Mouse (Mus musculus): ENCODE data around the gene Trim9. TPM values are rescaled to one million over a fixed set of nuclear protein-coding genes. Genes with fewer than 3 reads are reported as not detected.

Trim9 gene
- polyA plus RNA-seq, 1 experiment from 2014 or later: 0.07 TPM

GRCm38 (mm10) chr12:70242550-70242949 lies 104.9 kb downstream of the Trim9 start:
- H3K9ac ChIP-seq: no peak overlapping the region
- no peaks in the 10 kb centered on the region for H3K27me3 ChIP-seq (replicated peaks)
- 70% methylated on average over 7 of the region's 7 CpGs for WGBS (ENCODE audit: insufficient replicate concordance)
- no peak overlapping the region for H3K4me2 ChIP-seq
- H3K4me3 ChIP-seq: no peak overlapping the region
- no peak for ATAC-seq
- no peaks in the 10 kb centered on the region for H3K36me3 ChIP-seq
- no peaks in the 10 kb centered on the region for H3K9me3 ChIP-seq (replicated peaks)
- no peak overlapping the region for H3K27ac ChIP-seq
- no peaks in the 10 kb centered on the region for H3K4me1 ChIP-seq

GRCm38 (mm10) chr12:70239741-70240140 lies 107.7 kb downstream of the Trim9 start:
- Histone ChIP-seq H3K9me3 (replicated peaks) (no peaks in the 10 kb centered on the region), H3K27ac (no peak overlapping the region), H3K4me1 (peaks cover 3% of the 10 kb centered on the region; the same call in 1 of the 2 replicates), H3K9ac (no peak overlapping the region), H3K4me3 (no peak overlapping the region), H3K36me3 (no peaks in the 10 kb centered on the region), H3K4me2 (no peak overlapping the region), H3K27me3 (replicated peaks) (no peaks in the 10 kb centered on the region)
- no peak for ATAC-seq
- 52% methylated on average over 5 of the region's 5 CpGs for WGBS (ENCODE audit: insufficient replicate concordance)

DNA sequence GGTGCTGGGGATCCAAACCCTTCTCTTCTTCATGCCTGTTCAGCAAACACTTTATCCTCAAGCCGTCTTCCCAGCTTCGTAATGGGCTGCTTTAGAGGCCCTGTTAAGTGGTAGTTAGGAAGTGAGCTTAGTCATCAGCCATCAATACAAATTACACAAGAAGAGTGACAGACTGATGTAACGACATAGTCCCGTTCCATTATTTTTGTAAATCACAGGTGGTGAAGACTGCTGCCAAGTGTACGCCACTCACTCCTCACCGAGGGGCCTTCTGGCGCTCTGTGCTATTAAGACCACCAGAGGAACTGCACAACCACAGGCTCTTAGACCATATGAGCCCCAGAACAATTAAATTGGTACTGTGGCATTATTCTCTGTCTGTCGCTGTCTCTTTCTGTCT lies 108.8 kb downstream of the Trim9 start:
- no peak for ATAC-seq
- H3K27ac ChIP-seq: no peak overlapping the region
- H3K27me3 ChIP-seq (replicated peaks): no peaks in the 10 kb centered on the region
- WGBS (ENCODE audit: insufficient replicate concordance): 67% methylated on average over 8 of the region's 8 CpGs
- H3K4me1 ChIP-seq: peaks cover 11% of the 10 kb centered on the region; the same call in 1 of the 2 replicates
- H3K4me2 ChIP-seq: no peak overlapping the region
- H3K36me3 ChIP-seq: no peaks in the 10 kb centered on the region
- H3K9ac ChIP-seq: no peak overlapping the region
- no peaks in the 10 kb centered on the region for H3K9me3 ChIP-seq (replicated peaks)
- H3K4me3 ChIP-seq: no peak overlapping the region

DNA sequence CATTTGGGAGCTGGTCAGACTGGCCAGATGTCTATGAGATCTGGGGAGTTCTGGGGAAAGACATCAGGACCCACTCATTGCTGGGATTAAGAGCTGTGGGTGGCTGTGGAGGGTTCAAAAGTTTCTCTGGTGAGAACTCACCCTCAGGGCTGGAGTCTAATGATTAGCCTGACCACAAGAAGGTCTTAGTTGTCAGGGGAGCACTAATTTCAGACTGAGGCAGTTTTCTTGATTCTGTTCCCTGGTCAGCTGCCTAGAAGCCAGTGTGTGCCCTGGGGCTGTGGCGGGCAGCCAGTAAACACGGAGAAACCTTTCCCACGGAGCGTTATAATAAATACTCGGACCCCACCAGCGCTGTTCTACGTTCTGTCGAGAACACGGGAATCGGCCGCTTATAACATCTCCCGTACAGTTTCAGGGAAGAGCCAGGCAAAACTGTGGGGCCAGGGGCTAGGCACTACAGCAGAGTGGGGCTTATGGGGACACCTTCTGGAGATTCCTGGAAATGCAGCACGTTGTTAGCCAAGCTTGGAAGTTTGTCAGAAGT lies 112.4 kb downstream of the Trim9 start:
- peak; percentile 36 for ATAC-seq
- Histone ChIP-seq H3K9me3 (replicated peaks) (no peaks in the 10 kb centered on the region), H3K27ac (no peak overlapping the region), H3K9ac (peak overlapping the region; percentile 40; the same call in 1 of the 2 replicates), H3K27me3 (replicated peaks) (no peaks in the 10 kb centered on the region), H3K4me3 (peak overlapping the region; percentile 24), H3K36me3 (no peaks in the 10 kb centered on the region), H3K4me1 (peaks cover 39% of the 10 kb centered on the region), H3K4me2 (peak overlapping the region; percentile 65)
- WGBS (ENCODE audit: insufficient replicate concordance): 14% methylated on average over 13 of the region's 13 CpGs

GRCm38 (mm10) chr12:70234411-70234810 lies 113.0 kb downstream of the Trim9 start:
- Histone ChIP-seq H3K4me3 (no peak overlapping the region), H3K4me1 (peaks cover 39% of the 10 kb centered on the region), H3K27ac (no peak overlapping the region), H3K4me2 (no peak overlapping the region), H3K27me3 (replicated peaks) (no peaks in the 10 kb centered on the region), H3K36me3 (no peaks in the 10 kb centered on the region), H3K9ac (no peak overlapping the region), H3K9me3 (replicated peaks) (no peaks in the 10 kb centered on the region)
- 30% methylated on average over 6 of the region's 6 CpGs for WGBS (ENCODE audit: insufficient replicate concordance)
- ATAC-seq: no peak

DNA sequence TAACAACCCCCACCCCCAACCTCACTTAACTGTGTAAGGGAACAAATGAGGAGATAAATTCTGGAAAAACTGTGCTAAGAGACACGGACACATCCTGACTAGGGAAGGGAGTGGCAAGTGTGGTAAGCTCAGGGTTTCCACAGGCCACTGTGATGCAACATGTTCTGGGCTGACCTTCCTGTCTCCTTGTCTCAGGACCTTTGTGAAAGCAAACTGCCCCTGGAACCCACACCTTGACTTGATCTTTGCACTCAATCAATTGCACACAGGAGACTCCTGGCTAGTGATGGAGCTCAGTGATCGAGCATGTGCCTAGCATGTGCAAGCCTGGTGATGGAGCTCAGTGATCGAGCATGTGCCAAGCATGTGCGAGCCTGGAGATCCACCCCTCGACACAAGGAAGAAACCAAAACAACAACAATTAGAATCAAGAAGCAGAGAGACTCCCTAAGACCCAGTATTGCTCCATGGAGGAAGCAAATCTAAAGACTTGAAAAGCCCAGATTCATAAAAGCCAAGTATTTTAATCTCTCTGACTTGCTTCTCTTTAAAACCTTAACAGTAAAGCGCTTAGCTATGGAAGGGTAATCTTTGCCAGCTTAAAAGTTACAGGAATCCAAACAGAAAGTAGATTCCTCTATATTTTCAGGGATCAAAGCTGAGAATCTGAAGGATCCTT lies 113.6 kb downstream of the Trim9 start:
- no peak overlapping the region for H3K27ac ChIP-seq
- no peaks in the 10 kb centered on the region for H3K27me3 ChIP-seq (replicated peaks)
- WGBS (ENCODE audit: insufficient replicate concordance): 68% methylated on average over 6 of the region's 6 CpGs
- no peak overlapping the region for H3K9ac ChIP-seq
- H3K4me1 ChIP-seq: peaks cover 40% of the 10 kb centered on the region
- no peaks in the 10 kb centered on the region for H3K36me3 ChIP-seq
- ATAC-seq: no peak
- H3K9me3 ChIP-seq (replicated peaks): no peaks in the 10 kb centered on the region
- no peak overlapping the region for H3K4me2 ChIP-seq
- no peak overlapping the region for H3K4me3 ChIP-seq

DNA sequence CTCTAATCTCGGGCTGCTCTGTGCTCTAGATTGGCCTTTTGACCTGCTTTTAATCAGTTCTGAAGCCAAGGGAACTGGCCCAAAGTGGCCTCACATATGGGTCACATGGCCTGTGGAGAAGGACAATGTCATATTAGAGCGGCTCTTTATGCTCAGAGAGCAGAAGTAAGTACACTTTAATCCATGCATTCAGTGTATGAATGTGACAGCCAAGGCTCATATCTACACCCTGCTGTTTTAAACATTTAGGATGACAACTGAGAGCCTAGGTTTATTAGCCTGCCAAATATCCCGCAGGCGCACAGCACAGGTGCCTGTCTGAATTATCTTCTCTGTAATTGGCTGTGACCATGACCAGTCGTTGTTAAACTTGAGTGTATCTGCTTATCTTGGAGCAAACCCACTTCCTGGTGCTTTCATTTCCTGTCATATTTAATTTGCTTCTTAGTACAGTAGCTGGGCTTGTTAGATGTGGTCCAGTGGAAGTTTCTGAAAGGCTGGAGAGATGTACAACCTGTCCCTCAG lies 115.3 kb downstream of the Trim9 start:
- Histone ChIP-seq H3K4me3 (no peak overlapping the region), H3K36me3 (no peaks in the 10 kb centered on the region), H3K9ac (no peak overlapping the region), H3K4me1 (peaks cover 57% of the 10 kb centered on the region), H3K27me3 (replicated peaks) (0 out of 2 replicates have a peak, but pooled peaks cover under 1% of the 10 kb centered on the region), H3K27ac (peak overlapping the region; percentile 17), H3K9me3 (replicated peaks) (no peaks in the 10 kb centered on the region), H3K4me2 (peak overlapping the region; percentile 4)
- 26% methylated on average over 5 of the region's 5 CpGs for WGBS (ENCODE audit: insufficient replicate concordance)
- ATAC-seq: no peak

- peak within 1 kb of the TSS; percentile 17 for H3K27ac ChIP-seq
- no peaks in the 10 kb centered on the region for H3K36me3 ChIP-seq
- no peak within 1 kb of the TSS for H3K9ac ChIP-seq
- peaks cover 65% of the 10 kb centered on the region for H3K4me1 ChIP-seq
- no peak for ATAC-seq
- H3K27me3 ChIP-seq (replicated peaks): 0 out of 2 replicates have a peak, but pooled peaks cover 6% of the 10 kb centered on the region
- no peak within 1 kb of the TSS for H3K4me3 ChIP-seq
- peak within 1 kb of the TSS; percentile 4 for H3K4me2 ChIP-seq
- no peaks in the 10 kb centered on the region for H3K9me3 ChIP-seq (replicated peaks)
- 87% methylated on average over 2 of the region's 2 CpGs for WGBS (ENCODE audit: insufficient replicate concordance)
These were observed 116.1 kb downstream of the Trim9 start, which contains the start of gene Pygl for GRCm38 (mm10) chr12:70231294-70231693. Gene Pygl (minus strand): TSS chr12:70231488.

DNA sequence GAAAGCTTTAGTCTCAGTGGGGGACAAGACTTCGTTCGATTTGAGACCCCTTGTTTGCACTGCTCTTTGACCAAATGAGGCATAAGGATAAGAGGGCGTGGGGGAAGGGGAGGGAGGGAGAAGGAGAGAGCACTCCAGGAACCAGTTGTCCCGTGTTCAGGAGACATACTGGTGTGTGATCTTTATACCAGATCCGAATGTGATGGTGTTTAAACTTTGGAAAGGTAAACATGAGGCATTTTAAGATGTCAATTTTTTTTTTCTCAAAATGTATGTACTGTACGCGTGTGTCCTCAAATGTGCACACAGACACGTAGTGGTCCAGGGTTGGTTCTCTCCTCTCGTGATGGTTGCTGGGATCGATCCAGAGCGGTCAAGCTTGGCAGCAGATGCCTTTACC lies 119.3 kb downstream of the Trim9 start:
- peak overlapping the region; percentile 74 for H3K9ac ChIP-seq
- WGBS (ENCODE audit: insufficient replicate concordance): 62% methylated on average over 11 of the region's 11 CpGs

DNA sequence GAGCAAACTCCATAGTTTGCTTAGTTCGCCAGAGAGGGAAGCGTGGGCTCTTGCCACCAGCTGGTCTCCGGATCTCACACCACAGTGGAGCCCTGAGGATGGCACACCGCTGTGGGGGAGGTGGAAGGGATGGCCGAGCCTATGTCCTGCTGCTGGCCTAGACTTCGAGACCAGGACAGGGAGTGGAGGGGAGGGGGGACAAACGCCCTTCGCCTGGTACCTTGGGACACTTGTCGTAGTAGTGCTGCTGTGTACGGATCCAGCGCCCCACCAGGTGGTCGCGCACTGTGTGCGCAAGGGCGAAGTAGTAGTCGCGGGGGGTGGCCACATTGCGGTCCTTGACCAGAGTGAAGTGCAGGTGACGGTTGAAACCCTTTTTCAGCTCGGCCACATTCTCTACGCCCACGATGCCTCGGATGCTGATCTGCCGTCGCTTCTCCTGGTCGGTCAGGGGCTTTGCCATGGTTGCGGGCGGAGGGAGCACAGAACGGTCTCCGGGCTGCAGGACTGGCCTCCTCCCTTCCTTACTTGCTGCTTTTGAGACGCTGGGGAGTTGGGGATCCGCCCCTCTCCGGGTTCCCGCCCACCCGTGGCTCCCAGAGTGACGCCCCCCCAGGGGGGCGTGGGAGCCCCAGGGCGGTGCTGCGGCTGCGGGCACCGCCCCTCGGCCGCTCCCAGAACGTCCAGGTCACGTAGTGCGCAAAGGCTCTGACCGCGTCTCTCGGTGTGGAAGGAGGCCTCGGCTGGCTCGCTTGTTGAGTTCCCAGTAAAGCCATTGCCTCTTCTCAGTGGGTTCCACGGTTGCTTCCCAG lies 120.1 kb downstream of the Trim9 start:
- peaks cover 49% of the 10 kb centered on the region for H3K4me1 ChIP-seq
- peak; percentile 97 for ATAC-seq
- WGBS (ENCODE audit: insufficient replicate concordance): 1% methylated on average over 51 of the region's 52 CpGs

More for the DNA sequence above, 119.3 kb downstream of the Trim9 start:
- Histone ChIP-seq H3K4me1 (peaks cover 56% of the 10 kb centered on the region), H3K27ac (peak overlapping the region; percentile 65), H3K4me3 (peak overlapping the region; percentile 63), H3K27me3 (replicated peaks) (0 out of 2 replicates have a peak, but pooled peaks cover 6% of the 10 kb centered on the region), H3K36me3 (no peaks in the 10 kb centered on the region), H3K4me2 (peak overlapping the region; percentile 93), H3K9me3 (replicated peaks) (no peaks in the 10 kb centered on the region)
- ATAC-seq: peak; percentile 6; the same call in 1 of the 2 replicates

DNA sequence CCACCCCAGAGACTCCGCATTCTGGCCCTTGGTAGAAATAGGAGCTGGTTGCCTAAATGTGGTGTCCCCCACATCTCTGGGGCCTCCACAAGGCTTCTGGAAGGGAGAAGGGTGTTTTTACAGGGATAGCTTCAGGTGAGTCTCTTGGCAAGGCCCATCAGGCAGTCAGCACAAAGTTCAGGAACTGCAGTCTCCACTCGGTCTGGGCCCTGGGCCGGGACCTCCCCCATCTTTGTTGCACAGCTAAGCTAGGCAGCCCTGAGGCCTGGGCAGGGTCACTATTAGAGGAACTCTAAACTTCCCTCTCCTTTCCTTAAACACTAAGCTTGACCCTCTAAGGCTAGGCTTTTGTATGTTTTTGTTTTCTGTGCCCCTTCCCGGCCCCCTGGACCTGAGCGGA lies 120.8 kb downstream of the Trim9 start:
- H3K27me3 ChIP-seq (replicated peaks): 0 out of 2 replicates have a peak, but pooled peaks cover 6% of the 10 kb centered on the region
- H3K4me3 ChIP-seq: peak overlapping the region; percentile 63
- no peaks in the 10 kb centered on the region for H3K9me3 ChIP-seq (replicated peaks)
- H3K36me3 ChIP-seq: 0 out of 2 replicates have a peak, but pooled peaks cover 4% of the 10 kb centered on the region
- H3K4me2 ChIP-seq: peak overlapping the region; percentile 93
- peak overlapping the region; percentile 65 for H3K27ac ChIP-seq
- 28% methylated on average over 5 of the region's 5 CpGs for WGBS (ENCODE audit: insufficient replicate concordance)
- H3K9ac ChIP-seq: peak overlapping the region; percentile 74
- no peak for ATAC-seq
- H3K4me1 ChIP-seq: peaks cover 42% of the 10 kb centered on the region

More for the DNA sequence above, 120.1 kb downstream of the Trim9 start:
- Histone ChIP-seq H3K9ac (peak overlapping the region; percentile 74), H3K27me3 (replicated peaks) (0 out of 2 replicates have a peak, but pooled peaks cover 6% of the 10 kb centered on the region), H3K4me2 (peak overlapping the region; percentile 93), H3K9me3 (replicated peaks) (no peaks in the 10 kb centered on the region), H3K36me3 (0 out of 2 replicates have a peak, but pooled peaks cover 3% of the 10 kb centered on the region), H3K4me3 (peak overlapping the region; percentile 63), H3K27ac (peak overlapping the region; percentile 65)

Data from liver, embryonic 12.5 days (tissue).